Mouse (Mus musculus) cerebellum, postnatal 4 days (tissue): ENCODE results near the gene Afmid.
"Not testable (repeated sequence)": the region's sequence is repeated elsewhere in the genome, so short reads cannot be mapped to it uniquely, and the experiment has no call there.

Source experiments
- DNase-seq, 2 experiments: peaks; one replicate each; pipeline ENCODE4 v3.0.0; 2022; ENCODE audit warnings: low spot score in 2 of 2, mixed read lengths in 1 of 2

The Afmid gene

DNA sequence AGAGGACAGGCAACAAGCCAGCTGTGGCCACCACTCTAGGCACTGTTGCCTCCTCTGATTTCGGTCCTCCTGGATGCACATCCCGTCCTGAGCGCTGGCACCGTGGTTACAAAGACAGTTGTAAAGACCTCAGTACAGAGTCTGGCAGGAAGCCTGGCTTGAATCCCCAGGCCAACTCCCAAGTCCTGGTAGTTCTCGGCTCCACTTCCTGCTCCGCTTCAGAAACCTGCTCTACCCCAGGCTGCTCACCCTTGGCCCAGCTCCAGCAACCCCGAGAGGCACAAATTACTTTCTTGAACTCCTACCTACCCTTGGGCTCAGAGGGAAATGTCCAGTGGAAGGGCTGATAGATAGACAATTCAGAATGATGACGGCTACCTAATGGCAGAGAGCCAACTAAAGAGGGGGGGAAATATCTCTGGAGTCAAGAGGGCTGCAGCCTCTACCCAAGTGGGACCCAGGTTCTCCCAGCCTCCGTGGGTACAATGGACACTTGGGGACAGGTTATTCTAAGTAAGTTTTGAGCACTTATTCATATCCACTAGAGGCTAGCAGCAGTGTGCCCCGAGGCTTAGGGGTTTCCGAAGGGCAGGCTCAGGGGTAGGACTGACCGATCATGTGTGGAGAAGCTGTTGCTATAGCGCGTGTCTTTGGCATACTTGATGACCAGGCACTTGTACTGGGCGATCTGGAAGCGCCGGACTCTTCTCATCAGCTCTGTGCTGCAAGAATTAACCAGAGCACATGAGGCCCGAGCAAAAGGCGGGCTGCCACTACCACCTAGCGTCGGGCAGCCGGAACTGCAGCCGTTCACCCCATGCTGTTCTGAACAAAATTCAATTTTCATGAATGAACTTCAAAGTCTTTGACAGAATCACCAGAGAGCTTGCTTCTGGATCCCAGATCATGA is 1.4 kb upstream of the Afmid start:
- peak; percentile 62 to 83 for DNase-seq

DNA sequence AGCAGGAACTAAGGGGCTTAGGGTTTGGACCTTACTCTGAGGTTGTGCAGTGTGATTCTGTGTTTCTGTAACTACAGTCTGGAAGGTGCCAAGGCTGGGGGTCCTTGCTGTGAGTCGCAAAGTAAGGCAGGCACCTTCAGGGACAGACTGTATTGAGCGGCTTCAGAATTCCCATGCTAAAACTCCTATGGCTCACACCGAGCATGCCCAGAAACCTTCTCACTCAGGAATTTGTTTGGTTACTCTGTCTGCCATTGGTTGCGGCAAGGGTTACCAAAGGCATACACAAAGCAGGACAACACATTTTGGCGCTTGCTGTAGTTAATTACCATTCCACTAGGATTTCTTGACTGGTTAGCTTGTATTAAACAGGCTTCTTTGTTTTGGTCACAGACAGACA is 440 bp downstream of the Afmid start:
- DNase-seq = no peak

DNA sequence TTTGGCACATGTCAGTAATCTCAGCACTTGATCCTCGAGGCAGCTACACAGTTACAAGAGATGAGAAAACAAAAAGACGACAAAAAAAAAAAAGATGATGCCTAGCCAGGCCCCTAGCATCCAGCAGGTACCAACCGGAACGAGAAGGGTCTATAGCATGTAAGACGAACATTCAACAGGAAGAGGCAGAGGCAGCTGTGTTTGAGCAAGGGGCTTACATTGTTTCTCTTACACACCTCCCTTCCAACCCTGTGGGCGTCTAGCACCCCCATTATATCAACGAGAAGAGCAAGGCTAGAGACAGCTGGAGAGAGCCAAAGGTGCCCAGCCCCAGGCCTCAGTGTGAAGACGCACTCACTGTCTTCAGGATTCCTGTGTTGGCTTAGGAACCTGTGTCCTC is 1.2 kb downstream of the Afmid start:
- no peak for DNase-seq

DNA sequence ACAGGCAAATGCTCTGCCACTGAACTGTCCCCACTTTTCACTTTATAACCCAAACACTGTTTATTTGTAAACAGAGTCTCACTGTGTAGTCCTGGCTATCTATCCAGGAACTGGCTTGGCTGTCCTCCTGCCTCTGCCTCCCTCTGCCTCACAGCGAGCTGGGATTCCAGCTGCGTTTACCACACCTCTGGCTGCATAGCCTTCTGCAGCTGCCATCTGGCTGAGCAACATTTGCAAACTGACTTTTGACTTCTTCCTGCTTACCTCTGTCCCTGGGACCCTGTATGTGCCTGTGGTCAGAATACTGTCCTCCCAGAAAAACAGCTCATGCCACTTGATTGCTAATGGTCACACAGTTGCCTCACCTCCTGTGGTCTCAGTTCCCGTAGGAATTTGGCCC is 1.7 kb downstream of the Afmid start:
- no peak for DNase-seq

DNA sequence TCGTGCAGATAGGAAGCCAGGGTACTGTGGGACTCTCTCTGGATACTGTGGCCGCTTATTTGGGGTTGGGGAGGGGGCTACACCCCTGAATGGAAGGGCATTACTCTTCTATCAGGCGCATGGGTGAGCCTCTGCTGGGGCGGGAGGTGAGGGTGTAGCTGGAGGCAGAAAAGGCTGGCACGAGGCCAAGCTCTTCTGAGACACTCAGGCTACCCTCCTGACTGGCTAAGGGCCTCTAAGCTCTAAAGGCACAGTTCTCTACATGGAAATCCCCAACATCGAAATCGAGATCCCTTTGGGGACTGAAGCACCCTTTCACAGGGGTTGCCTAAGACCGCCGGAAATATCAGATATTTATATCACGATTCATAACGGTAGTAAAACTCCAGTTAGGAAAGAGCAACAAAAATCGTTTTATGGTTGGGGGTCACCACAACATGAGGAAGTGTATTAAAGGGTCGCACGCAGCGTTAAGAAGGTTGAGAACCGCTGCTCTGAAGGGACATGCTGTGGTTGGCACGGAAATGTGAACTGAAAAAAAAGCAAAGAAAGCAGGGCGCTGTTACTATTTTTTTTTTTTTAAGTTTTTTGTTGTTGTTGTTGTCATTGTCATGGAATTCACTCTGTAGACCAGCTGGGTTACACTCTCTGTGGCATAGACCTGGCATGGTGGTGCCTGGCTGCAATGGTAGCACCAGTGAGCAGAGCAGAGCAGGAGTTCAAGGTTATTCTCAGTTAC is 2.6 kb downstream of the Afmid start:
- DNase-seq = no peak

DNA sequence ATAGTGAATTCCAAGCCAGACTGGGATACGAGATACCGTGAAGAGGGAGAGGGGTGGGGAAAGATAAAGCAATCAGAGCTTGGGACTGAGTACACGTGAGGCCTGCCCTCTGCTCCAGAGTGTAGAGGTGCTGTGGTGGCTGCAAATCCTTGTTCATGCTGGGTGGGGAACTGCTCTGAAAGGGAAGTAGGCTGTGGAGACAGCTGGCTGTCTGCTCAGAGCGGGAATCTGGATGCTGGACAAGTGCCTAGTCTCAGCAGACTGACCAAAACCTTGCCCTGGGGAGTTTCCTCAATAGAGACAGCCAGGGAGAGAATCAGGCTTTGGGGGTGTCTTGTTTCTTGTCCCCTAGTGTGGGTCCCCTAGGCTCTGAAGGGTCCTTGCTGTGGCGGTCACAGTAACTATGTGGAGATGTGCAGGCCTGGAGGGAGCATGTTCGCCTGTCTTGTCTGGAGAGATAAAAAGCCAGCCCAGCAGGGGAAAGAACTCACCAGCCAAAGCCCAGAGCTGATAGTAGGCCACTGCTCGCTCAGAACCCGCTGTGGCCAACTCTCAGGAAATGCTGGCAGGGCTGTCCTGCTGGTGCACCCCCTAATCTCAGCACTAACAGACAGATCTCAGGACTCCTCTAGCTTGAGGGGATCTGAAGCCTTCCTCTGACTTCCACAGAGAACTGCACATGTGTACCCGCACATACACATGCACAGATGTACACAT is 3.3 kb downstream of the Afmid start:
- peak in 1 of 2 experiments; percentile 54 for DNase-seq

DNA sequence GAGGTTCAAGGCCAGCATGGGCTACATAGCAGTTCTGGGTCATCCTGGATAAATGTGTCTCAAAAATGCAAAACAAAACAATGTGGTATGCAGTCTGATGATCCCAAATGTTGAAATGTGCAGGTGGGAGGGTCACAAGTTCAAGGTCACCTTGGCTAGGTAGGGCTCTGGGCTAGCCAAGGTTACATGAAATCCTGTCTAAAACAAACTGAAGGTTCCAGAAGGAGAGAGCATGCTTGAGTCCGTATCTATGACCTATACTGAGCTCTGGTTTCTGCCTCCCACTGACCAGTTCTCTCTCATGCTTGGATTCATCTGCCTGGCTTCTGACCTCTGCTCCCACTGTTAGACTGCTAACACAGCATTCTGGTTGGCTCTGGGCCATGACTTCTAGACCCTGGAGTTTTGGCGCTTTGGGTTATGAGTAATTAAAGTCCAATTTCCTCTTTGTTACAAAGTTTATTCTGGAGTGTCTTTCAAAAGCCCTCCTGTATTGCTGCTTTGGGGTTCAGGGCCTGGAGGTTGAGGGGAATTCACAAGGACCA is 4.0 kb downstream of the Afmid start:
- no peak for DNase-seq

DNA sequence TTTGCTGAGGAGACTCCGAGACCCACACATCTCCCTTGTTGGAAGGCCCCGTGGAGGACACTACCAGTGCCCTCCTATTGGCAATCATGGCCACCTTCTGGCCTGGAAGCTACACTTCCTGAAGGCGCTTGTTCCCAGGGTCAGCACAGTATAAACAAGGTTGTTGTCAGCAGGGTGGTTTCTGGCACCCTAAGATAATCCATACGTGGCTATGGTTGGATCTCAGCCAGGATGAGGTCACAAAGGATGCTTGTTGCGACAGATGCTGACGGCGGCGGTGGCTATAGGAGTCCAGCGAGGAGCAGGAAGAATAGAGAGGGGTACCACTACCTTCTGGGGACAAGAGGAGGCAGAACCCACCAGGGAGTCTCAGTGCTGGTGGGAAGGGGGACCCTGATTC is 4.7 kb downstream of the Afmid start:
- DNase-seq = no peak

DNA sequence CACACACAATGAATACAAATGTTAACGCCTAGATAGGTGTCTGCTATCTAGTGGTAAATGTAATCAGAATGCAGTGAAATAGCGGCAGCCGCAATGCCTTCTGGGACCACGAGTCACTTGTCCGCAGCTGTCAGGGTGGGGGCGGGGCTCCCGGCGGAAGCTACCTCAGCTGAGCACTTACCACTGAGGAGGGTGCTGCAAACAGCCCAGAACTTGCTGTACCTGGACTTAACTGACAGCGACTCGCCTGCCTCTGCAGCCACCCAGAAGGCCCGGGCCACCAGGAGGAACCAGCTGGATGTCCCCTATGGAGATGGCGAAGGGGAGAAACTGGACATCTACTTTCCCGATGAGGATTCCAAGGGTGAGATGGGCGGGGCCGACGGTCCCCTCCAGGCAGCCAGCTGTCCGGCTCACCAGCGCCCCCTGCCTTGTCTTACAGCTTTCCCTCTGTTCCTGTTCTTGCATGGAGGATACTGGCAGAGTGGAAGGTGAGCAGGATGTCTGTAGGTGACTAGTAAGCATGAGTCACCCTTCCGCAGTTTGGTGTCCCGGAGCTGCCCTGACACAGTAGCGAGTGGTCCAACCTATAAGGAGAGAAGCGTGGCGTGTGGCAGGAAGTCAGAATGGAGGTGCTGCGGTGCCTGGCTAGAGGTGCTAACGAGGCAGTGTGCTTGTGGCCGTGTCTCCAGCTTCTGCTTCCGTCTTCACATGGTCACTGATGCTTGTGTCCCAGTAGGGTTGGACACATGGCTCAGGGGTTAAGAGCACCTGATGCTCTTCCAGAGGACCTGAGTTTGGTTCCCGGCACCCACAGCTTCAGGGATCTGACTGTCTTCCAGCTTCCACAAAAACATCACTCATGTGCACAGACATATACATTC is 6.6 kb downstream of the Afmid start:
- peak; percentile 36 to 69 for DNase-seq

DNA sequence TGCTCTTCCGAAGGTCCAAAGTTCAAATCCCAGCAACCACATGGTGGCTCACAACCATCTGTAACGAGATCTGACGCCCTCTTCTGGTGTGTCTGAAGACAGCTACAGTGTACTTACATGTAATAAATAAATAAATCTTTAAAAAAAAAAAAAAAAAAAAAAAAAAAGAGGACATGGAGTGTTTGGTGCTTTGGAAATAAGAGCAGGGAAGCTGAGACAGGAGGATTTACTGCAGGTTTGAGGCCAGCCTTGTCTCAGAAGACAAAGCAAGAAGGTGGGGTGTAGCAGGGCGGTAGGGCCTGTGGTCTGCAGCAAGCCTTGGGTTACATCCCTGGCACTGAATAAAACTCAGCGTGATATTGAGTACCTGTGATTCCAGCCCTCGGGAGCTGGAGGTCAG is 7.8 kb downstream of the Afmid start:
- not testable (repeated sequence) for DNase-seq

DNA sequence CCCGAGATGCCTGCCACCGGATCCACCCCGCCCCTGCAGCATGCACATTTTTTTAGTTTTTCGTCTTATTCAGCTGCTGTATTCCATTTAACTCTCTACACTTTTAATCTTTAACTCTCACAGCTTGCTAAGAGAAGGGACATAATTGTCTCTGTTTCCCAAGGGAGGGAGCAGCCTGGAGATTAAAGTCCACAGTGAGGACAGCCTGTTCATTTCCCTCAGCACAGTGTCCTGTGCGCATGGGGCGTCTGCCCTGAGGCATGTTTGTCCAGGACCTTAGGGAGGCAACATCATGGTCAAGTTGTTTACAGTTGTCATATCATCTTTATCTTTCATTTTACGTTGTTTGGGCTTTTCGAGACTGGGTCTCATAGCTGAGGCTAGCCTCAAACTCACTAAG is 8.4 kb downstream of the Afmid start:
- no peak for DNase-seq

DNA sequence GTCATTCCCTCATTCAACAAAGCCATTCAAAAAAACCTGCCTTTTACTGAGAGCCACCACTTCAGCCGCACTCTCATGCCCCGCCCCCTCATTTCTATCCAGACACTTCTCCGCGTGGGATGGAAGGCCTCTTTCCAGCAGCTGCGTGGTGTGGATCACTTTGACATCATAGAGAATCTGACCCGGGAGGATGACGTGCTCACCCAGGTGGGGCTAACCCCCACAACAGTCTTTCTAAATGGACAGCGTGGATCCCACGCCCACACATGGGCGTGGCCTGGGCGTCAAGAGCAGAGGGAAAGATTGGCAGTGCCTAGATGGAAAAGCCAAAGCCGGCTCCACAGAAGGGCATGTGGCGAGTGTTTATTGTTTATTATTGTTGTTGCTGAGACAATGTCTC is 10.6 kb downstream of the Afmid start:
- no peak for DNase-seq

DNA sequence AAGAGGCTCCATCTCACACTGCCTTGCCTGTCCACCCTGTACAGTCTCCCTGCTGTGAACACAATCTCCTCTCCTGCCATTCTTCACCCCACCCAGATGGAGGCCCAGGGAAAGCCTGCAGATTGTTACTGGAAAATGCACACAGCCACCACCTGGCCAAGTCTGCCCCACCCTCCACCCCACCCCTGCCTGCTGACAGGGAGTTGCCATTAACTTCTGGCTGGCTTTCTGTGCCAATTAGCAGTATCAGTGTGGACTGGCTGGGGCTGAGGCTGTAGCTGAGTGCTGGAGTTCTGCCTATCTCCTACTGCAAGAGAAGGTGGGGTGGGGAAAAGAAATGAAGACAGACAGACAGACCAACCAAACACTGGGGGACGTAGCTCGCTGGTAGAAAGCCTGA is 12.8 kb downstream of the Afmid start:
- DNase-seq = no peak

DNA sequence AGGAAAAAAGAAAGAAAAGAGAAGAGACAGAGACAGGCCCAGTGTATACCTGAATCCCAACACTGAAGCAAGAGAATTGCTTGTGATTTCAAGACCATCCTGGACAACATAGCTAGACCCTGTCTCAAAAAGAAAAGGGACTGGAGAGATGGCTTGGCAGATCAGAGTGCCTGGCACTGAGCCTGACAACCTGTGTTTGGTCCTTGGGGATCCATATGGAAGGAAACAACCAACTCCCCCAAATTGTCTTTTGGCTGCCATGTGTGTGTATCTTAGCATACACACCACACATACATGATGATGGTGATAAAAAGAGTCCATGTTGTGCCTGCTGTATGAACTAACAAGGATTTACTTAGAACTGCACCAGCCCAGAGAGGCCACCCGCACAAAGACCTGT is 13.3 kb downstream of the Afmid start:
- no peak for DNase-seq

DNA sequence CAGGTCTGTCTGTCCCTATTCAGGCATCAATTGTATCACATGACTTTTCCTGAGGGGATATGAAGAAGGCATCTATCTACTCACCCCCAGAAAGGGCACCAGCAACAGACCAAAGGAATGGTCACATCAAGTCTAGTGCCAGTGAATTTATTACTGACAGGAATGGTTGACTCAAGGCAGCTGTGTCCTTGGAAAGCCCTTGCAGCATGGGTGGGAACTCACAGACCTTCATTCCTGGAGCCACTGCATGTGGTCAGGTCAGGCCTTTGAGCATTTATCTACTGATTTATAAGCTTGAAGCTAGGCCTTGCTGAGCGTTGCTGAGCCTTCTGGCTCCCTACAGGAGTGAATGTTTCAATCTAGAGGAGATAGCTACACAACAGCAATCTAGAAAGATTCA is 15.2 kb downstream of the Afmid start:
- DNase-seq = no peak

DNA sequence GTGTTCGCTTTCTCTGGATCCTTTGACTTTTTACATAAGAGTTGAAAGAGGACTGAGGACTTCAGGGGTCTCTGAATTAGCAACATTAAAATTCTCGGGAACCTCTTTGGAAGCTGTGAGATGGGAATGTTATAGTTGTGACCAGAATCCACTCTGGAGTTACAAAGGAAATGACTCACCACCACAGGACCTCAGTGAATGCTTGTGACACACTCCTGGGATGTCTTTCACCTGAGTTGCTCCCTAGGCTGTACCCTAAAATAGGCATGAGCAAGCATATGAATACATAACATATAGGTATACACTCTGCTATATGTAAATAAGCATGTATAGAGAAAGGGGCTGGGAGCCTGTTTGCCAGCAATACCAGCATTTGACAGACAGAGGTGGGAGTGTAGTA is 17.7 kb downstream of the Afmid start:
- no peak for DNase-seq

DNA sequence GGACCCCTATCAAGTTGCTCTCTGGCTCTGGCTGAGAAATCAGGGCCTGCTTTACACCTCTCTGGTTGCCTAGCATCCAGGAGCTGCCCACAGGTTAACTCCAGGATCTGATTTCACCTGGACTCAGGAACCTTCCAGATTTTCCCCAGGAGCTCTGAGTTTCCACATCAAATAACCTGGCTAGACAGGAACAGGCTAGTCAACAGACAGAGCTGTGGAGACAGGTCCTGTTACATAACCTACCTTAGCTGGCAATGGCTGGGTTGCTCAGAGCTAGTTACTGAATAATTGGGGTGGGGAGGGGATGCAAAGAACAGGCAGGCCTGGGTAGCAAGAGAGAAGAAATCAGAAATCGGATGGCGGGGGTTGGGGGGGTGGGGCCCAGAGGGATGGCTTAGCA is 19.3 kb downstream of the Afmid start:
- DNase-seq = no peak

DNA sequence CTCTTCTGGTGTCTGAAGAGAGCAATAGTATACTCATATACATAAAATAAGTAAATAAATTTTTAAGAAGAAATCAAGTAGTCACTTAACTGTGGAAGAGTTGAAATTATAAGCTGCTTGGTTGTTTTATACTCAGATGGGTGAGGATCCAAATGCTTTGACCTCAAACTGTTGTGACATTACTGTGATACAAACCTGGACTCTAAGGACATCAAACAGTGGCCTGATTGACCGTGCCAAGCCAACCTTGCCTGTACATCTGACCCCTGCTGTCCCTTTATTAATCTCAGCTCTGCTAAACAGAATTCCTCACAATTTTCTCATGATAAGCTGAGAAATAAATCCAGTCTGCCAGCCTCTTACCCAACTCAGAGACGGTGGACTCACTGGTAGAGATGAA is 19.9 kb downstream of the Afmid start:
- no peak for DNase-seq

DNA sequence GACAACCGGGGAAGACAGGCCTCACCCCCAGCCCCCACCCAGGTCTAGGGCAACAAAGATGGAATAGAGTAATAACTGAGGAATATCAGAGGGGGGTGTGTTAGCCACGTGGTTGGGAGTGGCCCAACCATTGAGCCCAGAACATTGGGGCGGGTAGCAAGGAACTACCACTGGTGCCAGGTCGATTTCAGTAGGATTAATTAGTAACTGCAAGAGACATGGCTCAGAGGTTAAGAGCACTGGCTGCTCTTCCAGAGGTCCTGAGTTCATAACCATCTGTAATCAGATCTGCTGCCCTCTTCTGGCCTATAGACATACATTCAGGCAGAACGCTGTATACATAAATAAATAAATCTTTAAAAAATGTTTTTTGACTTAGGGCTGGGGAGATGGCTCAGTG is 20.9 kb downstream of the Afmid start:
- DNase-seq = no peak

DNA sequence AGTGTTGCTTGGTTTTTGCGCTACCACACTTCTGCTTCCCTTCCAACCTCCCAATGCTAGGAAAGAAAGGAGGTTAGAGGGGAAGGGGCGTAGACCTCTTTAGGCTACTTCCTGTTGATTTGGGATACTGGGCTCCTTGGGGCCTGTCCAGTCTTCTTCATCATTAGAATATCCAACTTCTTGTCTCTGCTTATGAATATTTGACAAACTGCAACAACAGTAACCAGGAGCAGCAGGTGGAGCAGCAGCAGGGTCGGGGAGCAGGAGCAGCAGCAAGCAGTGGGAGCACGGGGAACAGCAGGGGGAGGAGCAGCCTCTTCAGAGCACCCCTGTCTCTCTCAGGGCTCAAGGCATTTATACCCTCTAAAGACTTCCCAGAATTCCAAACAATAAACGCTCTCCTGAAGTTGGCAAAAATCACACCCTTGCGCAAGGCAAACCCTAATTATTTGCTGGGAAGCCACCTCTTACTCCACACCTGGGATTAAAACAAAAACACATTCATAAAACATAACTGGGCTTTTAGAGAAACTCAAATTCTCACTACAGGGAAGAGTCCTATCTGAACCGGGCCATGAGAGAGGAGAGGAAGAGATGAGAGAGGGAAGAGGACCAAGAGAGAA is 22.0 kb downstream of the Afmid start:
- no peak for DNase-seq
